Mouse (Mus musculus): ENCODE measurements at regions not wholly inside any gene's neighbourhood (a gene's known extent, or its start where the extent isn't known, plus 50 kb on each side); places are given as distances from the start of the nearest gene placed in this dataset.

GRCm38 (mm10) chr10:19434661-19435060, 78.3 kb downstream of the Olig3 start:
- H3K27me3 ChIP-seq (ENCODE audit: control insufficient read depth, insufficient read depth, low read length): no peaks in the 10 kb centered on the region
- TF ChIP-seq POLR2A (IDR thresholded peaks at IDR 0.05; ENCODE audit: low read depth, low read length) (no peak), CTCF (IDR thresholded peaks at IDR 0.05; ENCODE audit: extremely low read depth, insufficient read depth, insufficient read length, insufficient replicate concordance) (no peak)
- no peaks in the 10 kb centered on the region for H3K36me3 ChIP-seq (ENCODE audit: control insufficient read depth, insufficient read depth, low read length)
- no peak for DNase-seq (ENCODE audit: low read depth in 1 of 2, low spot score in 2 of 2)
- no peaks in the 10 kb centered on the region; the same call in 1 of the 2 replicates for H3K4me1 ChIP-seq (ENCODE audit: control insufficient read depth, insufficient read depth, insufficient read length)
- no peak overlapping the region for H3K4me3 ChIP-seq (ENCODE audit: extremely low read depth, insufficient read depth, insufficient read length)
- WGBS: 90% methylated on average over 6 of the region's 6 CpGs
- no peak overlapping the region for H3K27ac ChIP-seq (ENCODE audit: insufficient read depth, low read length)

- DNase-seq (ENCODE audit: low read depth in 1 of 2, low spot score in 2 of 2): no peak
- H3K36me3 ChIP-seq (ENCODE audit: control insufficient read depth, insufficient read depth, low read length): no peaks in the 10 kb centered on the region
- no peak for TF ChIP-seq POLR2A (IDR thresholded peaks at IDR 0.05; ENCODE audit: low read depth, low read length)
- no peak for TF ChIP-seq CTCF (IDR thresholded peaks at IDR 0.05; ENCODE audit: extremely low read depth, insufficient read depth, insufficient read length, insufficient replicate concordance)
- WGBS: 90% methylated on average over 12 of the region's 12 CpGs
- H3K27me3 ChIP-seq (ENCODE audit: control insufficient read depth, insufficient read depth, low read length): no peaks in the 10 kb centered on the region
- no peaks in the 10 kb centered on the region for H3K4me1 ChIP-seq (ENCODE audit: control insufficient read depth, insufficient read depth, insufficient read length)
- no peak overlapping the region for H3K4me3 ChIP-seq (ENCODE audit: extremely low read depth, insufficient read depth, insufficient read length)
- no peak overlapping the region for H3K27ac ChIP-seq (ENCODE audit: insufficient read depth, low read length)
Measured at GRCm38 (mm10) chr10:19441807-19442206, 85.5 kb downstream of the Olig3 start.

GRCm38 (mm10) chr10:19443516-19443915, 87.2 kb downstream of the Olig3 start:
- no peaks in the 10 kb centered on the region for H3K36me3 ChIP-seq (ENCODE audit: control insufficient read depth, insufficient read depth, low read length)
- no peaks in the 10 kb centered on the region for H3K4me1 ChIP-seq (ENCODE audit: control insufficient read depth, insufficient read depth, insufficient read length)
- H3K4me3 ChIP-seq (ENCODE audit: extremely low read depth, insufficient read depth, insufficient read length): no peak overlapping the region
- TF ChIP-seq POLR2A (IDR thresholded peaks at IDR 0.05; ENCODE audit: low read depth, low read length): no peak
- TF ChIP-seq CTCF (IDR thresholded peaks at IDR 0.05; ENCODE audit: extremely low read depth, insufficient read depth, insufficient read length, insufficient replicate concordance): no peak
- no peak for DNase-seq (ENCODE audit: low read depth in 1 of 2, low spot score in 2 of 2)
- no peaks in the 10 kb centered on the region for H3K27me3 ChIP-seq (ENCODE audit: control insufficient read depth, insufficient read depth, low read length)
- H3K27ac ChIP-seq (ENCODE audit: insufficient read depth, low read length): no peak overlapping the region
- 74% methylated on average over 8 of the region's 8 CpGs for WGBS

GRCm38 (mm10) chr10:19448838-19449559, 92.7 kb downstream of the Olig3 start:
- TF ChIP-seq POLR2A (IDR thresholded peaks at IDR 0.05; ENCODE audit: low read depth, low read length): no peak
- Histone ChIP-seq H3K27ac (ENCODE audit: insufficient read depth, low read length) (no peak overlapping the region), H3K4me3 (ENCODE audit: extremely low read depth, insufficient read depth, insufficient read length) (no peak overlapping the region), H3K27me3 (ENCODE audit: control insufficient read depth, insufficient read depth, low read length) (no peaks in the 10 kb centered on the region), H3K36me3 (ENCODE audit: control insufficient read depth, insufficient read depth, low read length) (no peaks in the 10 kb centered on the region), H3K4me1 (ENCODE audit: control insufficient read depth, insufficient read depth, insufficient read length) (no peaks in the 10 kb centered on the region)
- no peak for DNase-seq (ENCODE audit: low read depth in 1 of 2, low spot score in 2 of 2)
- 87% methylated on average over 12 of the region's 12 CpGs for WGBS

GRCm38 (mm10) chr10:19459053-19459452, 102.7 kb downstream of the Olig3 start:
- Histone ChIP-seq H3K4me3 (ENCODE audit: extremely low read depth, insufficient read depth, insufficient read length) (no peak overlapping the region), H3K4me1 (ENCODE audit: control insufficient read depth, insufficient read depth, insufficient read length) (no peaks in the 10 kb centered on the region), H3K27ac (ENCODE audit: insufficient read depth, low read length) (no peak overlapping the region), H3K27me3 (ENCODE audit: control insufficient read depth, insufficient read depth, low read length) (no peaks in the 10 kb centered on the region), H3K36me3 (ENCODE audit: control insufficient read depth, insufficient read depth, low read length) (no peaks in the 10 kb centered on the region)
- DNase-seq (ENCODE audit: low read depth in 1 of 2, low spot score in 2 of 2): no peak
- TF ChIP-seq CTCF (IDR thresholded peaks at IDR 0.05; ENCODE audit: extremely low read depth, insufficient read depth, insufficient read length, insufficient replicate concordance) (no peak), POLR2A (IDR thresholded peaks at IDR 0.05; ENCODE audit: low read depth, low read length) (no peak)
- WGBS: 89% methylated on average over 11 of the region's 11 CpGs

- TF ChIP-seq CTCF (IDR thresholded peaks at IDR 0.05; ENCODE audit: extremely low read depth, insufficient read depth, insufficient read length, insufficient replicate concordance) (no peak), POLR2A (IDR thresholded peaks at IDR 0.05; ENCODE audit: low read depth, low read length) (no peak)
- no peak for DNase-seq (ENCODE audit: low read depth in 1 of 2, low spot score in 2 of 2)
- no peak overlapping the region for H3K27ac ChIP-seq (ENCODE audit: insufficient read depth, low read length)
- H3K4me3 ChIP-seq (ENCODE audit: extremely low read depth, insufficient read depth, insufficient read length): no peak overlapping the region
- H3K4me1 ChIP-seq (ENCODE audit: control insufficient read depth, insufficient read depth, insufficient read length): no peaks in the 10 kb centered on the region
- WGBS: 89% methylated on average over 5 of the region's 5 CpGs
- no peaks in the 10 kb centered on the region for H3K36me3 ChIP-seq (ENCODE audit: control insufficient read depth, insufficient read depth, low read length)
- no peaks in the 10 kb centered on the region for H3K27me3 ChIP-seq (ENCODE audit: control insufficient read depth, insufficient read depth, low read length)
Measured at GRCm38 (mm10) chr10:19459709-19460108, 103.4 kb downstream of the Olig3 start.

GRCm38 (mm10) chr10:19460164-19460563, 103.8 kb downstream of the Olig3 start:
- Histone ChIP-seq H3K4me3 (ENCODE audit: extremely low read depth, insufficient read depth, insufficient read length) (no peak overlapping the region), H3K27ac (ENCODE audit: insufficient read depth, low read length) (no peak overlapping the region), H3K4me1 (ENCODE audit: control insufficient read depth, insufficient read depth, insufficient read length) (no peaks in the 10 kb centered on the region), H3K36me3 (ENCODE audit: control insufficient read depth, insufficient read depth, low read length) (no peaks in the 10 kb centered on the region), H3K27me3 (ENCODE audit: control insufficient read depth, insufficient read depth, low read length) (no peaks in the 10 kb centered on the region)
- 80% methylated on average over 4 of the region's 4 CpGs for WGBS
- DNase-seq (ENCODE audit: low read depth in 1 of 2, low spot score in 2 of 2): no peak
- no peak for TF ChIP-seq CTCF (IDR thresholded peaks at IDR 0.05; ENCODE audit: extremely low read depth, insufficient read depth, insufficient read length, insufficient replicate concordance)
- no peak for TF ChIP-seq POLR2A (IDR thresholded peaks at IDR 0.05; ENCODE audit: low read depth, low read length)
